Mouse (Mus musculus): ENCODE data around the gene Pacsin3. TPM values are rescaled to one million over a fixed set of nuclear protein-coding genes. Genes with fewer than 3 reads are reported as not detected.
A peak's percentile ranks its signal among the peaks of the same experiment; 100 is the strongest.
"Not testable (repeated sequence)": the region's sequence is repeated elsewhere in the genome, so short reads cannot be mapped to it uniquely, and the experiment has no call there.

Pacsin3 gene
- total RNA-seq (2021) = 10 to 100 TPM; 45.6 to 46.1 TPM
- long read RNA-seq, experiment 1, transcript Pacsin3-215 (11 exons, 1,859 nt) = major isoform, 6 of 75 reads
- long read RNA-seq, experiment 1, transcript Pacsin3-202 (10 exons, 1,867 nt) = minor isoform, 5 of 75 reads
- long read RNA-seq, experiment 1, transcript Pacsin3-201 (11 exons, 1,862 nt) = major isoform, 6 of 75 reads
- long read RNA-seq, experiment 1, partial matches to known transcripts = 6 of 75 reads
- long read RNA-seq, experiment 1, other reads (novel, unspliced or antisense) = 51 of 75 reads
- long read RNA-seq, experiment 2, transcript Pacsin3-201 (11 exons, 1,862 nt) = major isoform, 6 of 59 reads
- long read RNA-seq, experiment 2, partial matches to known transcripts = 10 of 59 reads
- long read RNA-seq, experiment 2, other reads (novel, unspliced or antisense) = 37 of 59 reads

DNA sequence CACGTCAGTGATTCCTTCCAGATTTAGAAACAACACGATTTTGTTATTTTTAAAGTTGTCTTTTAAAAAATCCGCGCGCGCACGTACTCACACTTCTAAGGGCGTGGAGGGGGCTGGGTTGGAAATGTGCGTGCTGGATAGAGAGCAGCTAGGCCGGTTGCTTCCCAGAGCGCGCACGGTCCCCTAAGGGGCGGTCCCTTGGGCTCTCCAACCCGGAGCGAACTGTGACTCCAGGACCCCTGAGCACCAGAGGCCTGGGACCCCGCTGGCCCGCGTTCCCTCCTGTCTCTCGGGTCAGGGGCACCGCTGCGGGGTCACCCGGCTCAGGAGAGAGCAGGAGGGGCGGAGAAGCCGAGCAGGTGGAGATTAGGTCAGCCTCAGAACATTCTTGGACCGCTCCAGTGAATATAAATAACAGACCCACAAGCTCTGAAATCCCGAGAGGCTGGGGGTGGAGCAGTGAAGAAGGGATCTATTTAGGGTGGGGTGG is at the start of gene Pacsin3:
TSS of gene Pacsin3 (plus strand) at position 294 of the 490 bp plus-strand sequence.
- peak in 1 of 2 experiments; percentile 38 for DNase-seq (ENCODE audit: low spot score in 2 of 2)

- no peak for DNase-seq (ENCODE audit: low spot score in 2 of 2)
Observed at GRCm38 (mm10) chr2:91206254-91206775, 49.4 kb upstream of the Pacsin3 start.

- DNase-seq (ENCODE audit: low spot score in 2 of 2) = no peak
Observed at GRCm38 (mm10) chr2:91213311-91213710, 42.4 kb upstream of the Pacsin3 start.

DNA sequence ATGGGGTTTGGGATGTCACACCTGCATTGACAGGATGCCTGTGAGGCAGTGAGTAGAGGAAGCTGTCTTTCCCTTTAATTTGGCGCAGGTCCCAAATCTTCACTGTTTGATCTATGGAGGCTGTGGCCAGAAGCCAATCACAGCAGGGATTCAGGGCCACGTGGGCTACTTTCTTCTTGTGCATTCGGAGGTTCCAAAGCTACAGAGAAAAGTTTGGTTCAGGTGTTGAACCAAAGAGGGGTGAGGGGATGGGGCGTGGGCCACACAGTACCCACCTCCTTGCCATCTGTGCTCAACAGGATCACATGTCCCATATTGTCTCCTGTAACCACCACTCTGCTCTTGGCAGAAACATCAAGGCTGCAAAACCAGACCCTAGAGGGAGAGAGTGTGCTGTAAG is 38.7 kb upstream of the Pacsin3 start:
- no peak for DNase-seq (ENCODE audit: low spot score in 2 of 2)

DNA sequence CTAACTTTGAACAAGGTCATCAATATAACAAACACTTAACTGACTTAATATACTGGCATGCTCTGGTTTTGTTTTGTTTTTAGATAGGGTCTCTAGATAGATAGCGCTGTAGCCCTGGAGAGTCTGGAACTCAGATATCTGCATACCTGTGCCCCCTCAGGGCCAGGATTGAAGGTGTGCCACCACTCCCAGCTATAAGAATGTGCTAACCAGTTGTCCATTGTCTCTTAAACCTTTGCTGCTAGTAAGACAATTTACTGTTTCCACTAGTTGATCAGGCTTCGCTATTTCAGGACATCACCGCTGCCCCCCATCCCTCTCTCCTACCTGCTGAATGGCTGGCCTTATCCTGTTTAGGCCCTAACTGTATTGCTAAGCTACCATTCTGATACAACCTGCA is 35.3 kb upstream of the Pacsin3 start:
- no peak for DNase-seq (ENCODE audit: low spot score in 2 of 2)

- no peak for DNase-seq (ENCODE audit: low spot score in 2 of 2)
Observed at GRCm38 (mm10) chr2:91223614-91224013, 32.1 kb upstream of the Pacsin3 start.

GRCm38 (mm10) chr2:91229735-91230134 is 26.0 kb upstream of the Pacsin3 start:
- peak; percentile 45 to 54 for DNase-seq (ENCODE audit: low spot score in 2 of 2)

- DNase-seq (ENCODE audit: low spot score in 2 of 2) = peak; percentile 87 to 90
Observed at GRCm38 (mm10) chr2:91236601-91237510, 18.9 kb upstream of the Pacsin3 start, which contains the start of gene Ddb2. TSS of gene Ddb2 (minus strand) at chr2:91236982.

DNA sequence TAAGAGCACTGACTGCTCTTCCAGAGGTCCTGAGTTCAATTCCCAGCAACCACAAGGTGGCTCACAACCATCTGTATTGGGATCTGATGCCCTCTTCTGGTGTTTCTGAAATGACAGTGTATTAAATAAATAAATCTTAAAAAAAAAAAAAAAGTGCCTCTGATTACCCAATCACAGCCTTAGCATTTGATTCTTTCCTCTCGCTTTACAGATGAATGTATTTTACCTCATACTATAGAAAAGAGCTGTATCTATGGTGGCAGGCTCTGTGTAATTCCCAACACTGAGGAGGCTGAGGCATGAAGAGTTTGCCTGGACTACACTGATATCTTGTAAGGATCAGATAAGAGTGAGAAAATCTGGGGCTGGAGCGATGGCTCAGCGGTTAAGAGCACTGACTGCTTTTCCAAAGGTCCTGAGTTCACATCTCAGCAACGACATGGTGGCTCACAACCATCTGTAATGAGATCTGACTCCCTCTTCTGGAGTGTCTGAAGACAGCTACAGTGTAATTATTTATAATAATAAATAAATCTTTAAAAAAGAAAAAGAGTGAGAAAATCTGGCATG is 18.2 kb upstream of the Pacsin3 start:
- not testable (repeated sequence) for DNase-seq (ENCODE audit: low spot score in 2 of 2)

DNA sequence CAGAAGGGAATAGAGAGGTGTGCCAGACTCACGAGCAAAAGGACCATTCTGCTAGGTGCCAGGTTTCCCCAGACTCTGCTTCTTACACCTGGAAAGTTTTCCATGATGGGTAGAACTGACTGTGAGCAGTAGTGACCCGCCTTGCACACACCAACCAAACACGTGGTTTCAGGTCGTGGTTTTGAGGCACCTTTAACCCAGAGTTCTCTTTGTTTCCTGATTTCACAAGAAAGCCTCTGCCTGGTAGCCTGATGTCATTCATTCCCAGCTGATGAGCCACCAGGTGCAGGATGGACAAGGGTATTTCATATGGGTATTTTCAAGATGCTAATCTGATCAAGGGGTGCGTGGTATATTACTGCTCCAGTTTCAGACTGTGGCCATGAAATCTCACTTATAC is 13.2 kb upstream of the Pacsin3 start:
- no peak for DNase-seq (ENCODE audit: low spot score in 2 of 2)

DNA sequence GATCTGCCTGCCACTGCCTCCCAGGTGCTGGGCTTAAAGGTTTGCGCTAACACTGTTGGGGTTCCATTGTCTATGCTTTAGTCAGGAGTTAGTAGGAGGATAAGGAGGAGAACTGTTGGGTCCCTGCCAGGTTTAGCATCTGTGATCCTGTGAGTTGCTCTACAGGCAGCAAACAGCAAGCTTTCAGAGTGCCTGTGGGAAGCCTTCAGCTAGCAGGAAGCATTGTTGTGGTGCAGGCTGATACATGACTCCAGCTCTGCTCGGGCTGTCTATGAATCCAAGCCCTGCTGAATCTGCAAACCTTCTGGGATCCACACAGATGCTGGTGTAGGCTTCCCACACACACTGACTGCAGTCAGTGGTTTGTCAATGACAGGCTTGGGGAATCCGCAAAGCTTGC is 12.3 kb upstream of the Pacsin3 start:
- peak; percentile 77 to 78 for DNase-seq (ENCODE audit: low spot score in 2 of 2)

DNA sequence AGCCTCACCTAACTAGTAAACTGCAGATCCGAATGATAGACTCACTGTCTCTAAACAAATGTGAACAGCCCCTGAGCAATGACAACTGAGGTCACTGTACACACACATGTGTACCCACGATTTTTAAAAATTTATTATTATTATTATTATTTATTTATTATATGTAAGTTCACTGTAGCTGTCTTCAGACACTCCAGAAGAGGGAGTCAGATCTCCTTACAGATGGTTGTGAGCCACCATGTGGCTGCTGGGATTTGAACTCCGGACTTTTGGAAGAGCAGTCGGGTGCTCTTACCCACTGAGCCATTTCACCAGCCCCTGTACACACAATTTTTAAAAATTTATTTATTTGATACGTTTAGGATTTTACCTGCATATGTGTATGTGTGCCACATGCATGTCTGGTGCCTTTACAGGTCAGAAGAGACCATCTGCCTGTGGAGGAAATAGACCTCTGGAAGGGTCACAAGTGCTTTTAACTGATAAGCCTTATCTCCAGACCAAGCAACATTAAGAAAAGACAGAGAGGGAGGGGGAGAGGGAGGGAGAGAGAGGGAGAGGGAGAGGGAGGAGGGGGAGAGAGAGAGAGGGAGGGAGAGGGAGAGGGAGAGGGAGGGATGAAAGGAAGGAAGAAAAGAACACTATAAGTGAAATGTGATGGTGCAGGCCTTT is 11.1 kb upstream of the Pacsin3 start:
- DNase-seq (ENCODE audit: low spot score in 2 of 2) = no peak

GRCm38 (mm10) chr2:91248366-91248765 is 7.4 kb upstream of the Pacsin3 start:
- no peak for DNase-seq (ENCODE audit: low spot score in 2 of 2)

GRCm38 (mm10) chr2:91252001-91252400 is 3.8 kb upstream of the Pacsin3 start:
- no peak for DNase-seq (ENCODE audit: low spot score in 2 of 2)

- DNase-seq (ENCODE audit: low spot score in 2 of 2) = no peak
Observed at GRCm38 (mm10) chr2:91252512-91252911, 3.2 kb upstream of the Pacsin3 start.

DNA sequence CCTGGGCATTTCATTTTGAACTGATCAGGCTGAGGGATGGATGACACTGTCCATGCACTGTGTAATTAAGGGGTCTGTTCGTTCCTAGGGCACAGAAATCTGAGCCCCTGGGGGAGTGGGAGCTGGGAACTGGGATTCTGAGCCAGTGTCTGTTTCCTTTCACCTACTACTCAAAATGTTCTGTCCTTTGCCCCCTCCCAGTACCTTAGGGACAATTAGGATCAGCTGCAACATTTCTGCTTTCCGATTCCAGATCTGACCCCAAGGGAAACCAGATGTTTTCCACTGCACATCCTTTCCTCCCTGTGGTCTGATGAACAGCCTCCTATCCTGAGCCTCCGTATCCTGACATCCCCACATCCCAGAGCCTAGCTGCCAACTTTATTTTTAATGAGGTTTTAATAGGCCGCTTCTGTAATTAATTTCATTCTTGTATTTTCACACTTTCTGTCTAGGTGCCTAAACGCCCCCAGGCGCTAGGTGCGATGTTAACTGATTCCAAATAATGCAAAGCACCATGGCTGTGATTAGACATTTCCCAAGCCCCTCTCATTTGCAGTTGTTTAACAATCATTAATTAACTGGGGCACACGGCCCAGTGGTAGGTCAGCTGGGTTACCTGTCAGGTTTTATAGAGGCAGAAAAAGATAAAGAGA is 901 bp upstream of the Pacsin3 start:
- no peak for DNase-seq (ENCODE audit: low spot score in 2 of 2)

DNA sequence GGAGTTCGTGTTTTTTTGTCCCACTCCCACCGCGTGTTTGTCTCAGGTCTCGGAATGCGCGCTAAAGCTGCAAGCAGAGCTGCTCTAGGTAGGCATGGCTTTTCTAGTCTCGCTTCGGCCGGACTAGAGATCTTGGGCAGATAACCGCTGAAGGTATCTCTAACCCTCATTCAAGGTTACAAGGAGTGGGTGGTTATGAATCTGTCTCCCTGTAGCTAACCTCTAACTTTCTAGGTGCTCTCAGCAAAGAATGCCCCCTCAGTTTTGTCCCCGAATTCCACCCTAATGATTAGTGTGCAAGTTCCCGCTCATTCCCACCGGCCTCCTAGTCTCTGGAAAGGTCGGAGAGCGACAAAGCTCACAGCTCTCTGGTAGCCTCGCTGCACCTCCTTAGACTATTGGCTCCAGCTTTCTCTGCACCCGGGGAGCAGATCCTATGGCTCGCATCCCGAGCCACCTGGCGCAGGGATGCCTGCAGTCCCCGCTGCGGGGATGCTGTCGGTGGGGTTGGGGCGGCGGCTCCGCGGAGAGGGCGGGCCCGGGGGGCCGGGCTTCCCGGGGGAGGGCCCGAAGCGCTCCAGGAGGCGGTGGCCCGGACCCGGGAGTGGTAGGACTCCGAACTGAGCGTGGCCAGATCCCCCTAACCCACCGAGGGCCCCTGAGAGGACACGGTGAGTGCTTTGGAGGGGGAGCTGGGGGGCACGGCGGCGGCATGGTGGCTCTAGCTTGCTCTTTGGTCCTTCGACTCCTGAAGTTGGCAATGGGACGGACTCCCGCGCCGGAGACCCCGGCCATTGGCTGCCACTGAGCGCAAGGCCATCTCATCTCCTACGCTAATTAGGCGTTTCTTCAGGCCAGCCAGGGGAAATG is 737 bp downstream of the Pacsin3 start:
- DNase-seq (ENCODE audit: low spot score in 2 of 2) = peak; percentile 59 to 61

DNA sequence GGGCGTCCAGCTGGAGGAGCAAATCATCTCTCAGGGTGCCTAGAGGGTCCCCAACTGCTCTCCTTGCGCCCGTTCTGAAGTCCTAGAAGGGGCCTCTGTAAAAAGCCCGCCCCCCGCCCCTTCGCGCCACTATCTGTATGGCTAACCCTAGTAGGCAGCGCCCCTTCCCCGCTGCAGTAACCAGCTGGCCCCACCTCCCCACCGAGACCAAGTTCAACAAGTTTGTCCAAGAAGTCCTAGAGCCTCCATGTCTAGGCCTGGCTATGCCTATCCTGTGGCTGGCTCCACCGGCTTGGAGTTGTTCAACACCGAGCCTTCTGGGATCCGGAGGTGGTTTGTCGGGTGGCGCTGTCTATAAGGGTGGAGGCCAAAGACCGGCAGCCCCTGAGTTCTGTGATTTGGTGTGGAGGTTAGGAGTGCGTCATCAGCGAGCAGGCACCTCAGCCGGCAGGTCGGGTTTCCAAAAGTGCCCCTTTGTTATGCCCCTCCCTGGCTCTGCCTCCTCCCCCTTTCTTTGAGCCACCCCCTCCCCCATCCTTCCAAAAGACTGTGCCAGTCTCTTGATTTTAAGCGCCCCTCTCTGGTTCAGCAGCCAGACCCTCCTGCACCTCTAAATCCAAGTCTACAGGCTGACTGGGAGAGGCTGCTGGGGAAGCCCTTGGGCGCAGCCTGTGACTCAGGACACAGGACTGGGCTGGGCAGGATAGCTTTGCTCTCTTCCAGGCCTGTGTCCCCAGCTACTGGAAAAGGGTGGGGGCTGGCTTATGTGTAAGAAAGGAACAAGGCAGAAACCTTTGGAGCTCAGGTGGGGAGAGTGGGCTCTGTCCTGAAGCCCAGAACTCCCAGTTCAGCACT is 1.6 kb downstream of the Pacsin3 start:
- DNase-seq (ENCODE audit: low spot score in 2 of 2) = peak in 1 of 2 experiments; percentile 33

Measured in left cerebral cortex, adult 18-20 months (tissue).